Mouse (Mus musculus): Measurements from ENCODE around the gene Ryr3.

The Ryr3 gene

DNA sequence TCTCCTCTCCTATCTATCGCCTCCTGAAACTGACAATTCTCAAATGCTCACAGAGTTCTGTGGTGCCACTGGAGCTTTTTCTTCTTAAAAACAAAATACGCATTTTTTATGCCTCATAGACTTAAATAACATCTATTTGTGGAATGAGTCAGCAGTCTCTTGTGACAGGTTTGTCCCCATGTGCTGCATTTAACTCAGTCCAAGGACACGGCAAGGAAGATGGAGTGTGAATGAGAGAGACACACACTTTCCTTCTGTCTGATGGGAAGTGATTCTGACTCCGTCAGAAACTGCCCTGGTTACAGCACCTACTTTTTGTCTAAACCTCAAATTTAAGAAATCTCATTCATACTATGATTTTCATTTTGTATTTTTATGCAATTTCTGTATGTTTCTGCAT, 306.3 kb downstream of the Ryr3 start:
- no peak for DNase-seq (ENCODE audit: low read depth)

DNA sequence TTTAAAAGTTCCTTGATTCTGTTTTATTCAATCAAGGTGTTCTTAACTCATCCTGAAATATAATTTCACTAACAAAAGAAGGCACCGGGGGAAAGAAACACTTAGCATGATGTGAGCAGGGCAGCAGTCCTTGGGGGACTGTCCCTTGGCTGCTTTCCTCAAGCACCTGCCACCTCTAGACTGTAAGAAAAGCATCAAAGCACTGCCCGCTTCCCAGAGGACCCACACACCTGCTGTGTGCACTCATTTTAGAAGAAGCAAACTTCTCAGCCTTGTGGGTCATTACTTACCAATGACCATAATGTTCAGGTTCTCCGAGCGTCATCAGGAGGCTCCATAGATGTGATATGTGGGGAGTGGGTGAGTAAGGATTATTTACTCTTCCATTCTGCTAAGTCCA, 307.8 kb downstream of the Ryr3 start:
- DNase-seq (ENCODE audit: low read depth), result no peak

DNA sequence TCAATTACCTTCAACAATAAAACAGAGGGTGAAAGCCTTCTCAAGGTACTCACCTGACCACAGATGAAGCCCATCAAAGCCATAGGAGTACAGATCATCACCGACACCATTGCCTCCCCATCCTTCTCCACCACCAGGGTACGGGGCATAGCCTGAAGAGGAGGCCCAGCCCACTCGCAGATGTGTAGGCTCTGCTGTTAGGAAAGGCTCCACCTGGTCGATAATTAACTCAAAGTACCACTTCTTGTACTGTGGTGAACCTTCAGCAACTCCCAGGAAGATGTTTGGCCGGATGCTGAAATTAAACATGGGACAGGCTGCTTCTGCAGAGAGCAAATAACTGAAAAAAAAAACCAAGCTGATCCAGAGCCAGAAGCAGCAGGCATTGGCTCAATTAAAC, 316.1 kb downstream of the Ryr3 start:
- no peak for DNase-seq (ENCODE audit: low read depth)

GRCm38 (mm10) chr2:112884456-112885114, 332.3 kb downstream of the Ryr3 start:
- no peak for DNase-seq (ENCODE audit: low read depth)

GRCm38 (mm10) chr2:112881805-112882204, 335.1 kb downstream of the Ryr3 start:
- DNase-seq (ENCODE audit: low read depth), result no peak

DNA sequence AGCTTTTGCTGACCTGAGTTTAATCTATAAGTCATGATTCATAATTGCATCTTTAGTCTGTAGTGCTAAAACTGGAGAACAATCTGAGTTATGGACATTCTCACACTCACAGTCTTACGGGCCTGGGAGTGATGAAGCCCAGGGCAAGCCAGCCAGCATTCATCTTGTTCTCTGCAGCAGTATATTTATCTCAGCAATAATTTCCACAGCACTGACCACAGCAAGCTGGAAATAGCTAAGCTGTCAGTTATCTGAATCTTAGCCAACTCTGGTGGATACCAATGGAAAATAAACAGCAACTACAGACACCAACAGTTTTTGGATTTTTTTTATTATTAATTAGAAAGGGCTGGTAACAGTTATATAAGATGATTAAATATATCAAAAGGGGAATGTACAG, 335.5 kb downstream of the Ryr3 start:
- no peak for DNase-seq (ENCODE audit: low read depth)

- no peak for DNase-seq (ENCODE audit: low read depth)
These were observed 339.5 kb downstream of the Ryr3 start for GRCm38 (mm10) chr2:112877404-112877803.

DNA sequence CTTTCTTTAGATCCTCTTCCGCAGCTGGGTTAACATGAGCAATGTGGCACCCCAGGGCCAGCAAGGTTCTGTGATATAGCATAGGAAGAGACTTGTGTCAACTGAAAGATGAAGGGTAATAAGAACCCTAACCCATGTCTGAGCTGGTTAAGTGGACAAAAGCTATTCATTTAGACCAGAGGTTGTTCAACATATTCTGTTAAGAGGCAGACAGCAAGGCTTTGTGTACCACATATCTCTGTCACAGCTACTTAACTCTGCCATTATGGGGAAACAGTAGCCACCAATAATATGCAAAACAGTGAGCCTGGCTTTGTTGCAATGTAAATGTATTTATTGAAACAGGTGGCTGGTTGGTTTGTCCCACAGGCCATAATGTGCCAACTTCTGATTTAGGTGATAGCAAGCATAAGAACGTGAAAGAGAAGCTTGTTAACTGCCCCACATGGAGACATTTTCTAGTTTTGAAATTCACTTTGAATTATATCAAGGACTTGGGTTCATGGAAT, 350.8 kb downstream of the Ryr3 start:
- no peak for DNase-seq (ENCODE audit: low read depth)

DNA sequence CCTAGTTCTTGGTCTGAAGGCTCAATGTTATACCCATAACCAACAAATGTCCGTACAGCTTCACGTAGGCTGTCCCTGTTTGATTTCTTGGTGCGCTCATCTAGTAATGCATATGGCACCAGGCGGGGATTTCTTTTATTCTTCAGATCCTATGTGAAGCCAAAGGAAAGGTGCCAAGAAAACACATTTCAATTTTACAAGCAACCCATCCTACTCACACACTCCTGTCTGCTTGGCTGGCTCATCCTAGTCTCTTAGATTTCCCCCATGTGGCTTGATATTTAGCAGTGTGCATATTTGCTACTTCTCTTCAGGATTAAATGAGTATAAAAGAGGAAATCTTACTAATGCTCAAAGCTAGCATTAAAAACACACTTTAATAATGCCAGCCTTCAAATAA, 355.1 kb downstream of the Ryr3 start:
- no peak for DNase-seq (ENCODE audit: low read depth)

GRCm38 (mm10) chr2:112845583-112846512, 371.0 kb downstream of the Ryr3 start:
- DNase-seq (ENCODE audit: low read depth), result no peak

- no peak for DNase-seq (ENCODE audit: low read depth)
These were observed 374.0 kb downstream of the Ryr3 start for GRCm38 (mm10) chr2:112842877-112843276.

- DNase-seq (ENCODE audit: low read depth), result no peak
These were observed 385.2 kb downstream of the Ryr3 start for GRCm38 (mm10) chr2:112831423-112832305.

GRCm38 (mm10) chr2:112826571-112826970, 390.3 kb downstream of the Ryr3 start:
- no peak for DNase-seq (ENCODE audit: low read depth)

GRCm38 (mm10) chr2:112822721-112823120, 394.2 kb downstream of the Ryr3 start:
- no peak for DNase-seq (ENCODE audit: low read depth)

DNA sequence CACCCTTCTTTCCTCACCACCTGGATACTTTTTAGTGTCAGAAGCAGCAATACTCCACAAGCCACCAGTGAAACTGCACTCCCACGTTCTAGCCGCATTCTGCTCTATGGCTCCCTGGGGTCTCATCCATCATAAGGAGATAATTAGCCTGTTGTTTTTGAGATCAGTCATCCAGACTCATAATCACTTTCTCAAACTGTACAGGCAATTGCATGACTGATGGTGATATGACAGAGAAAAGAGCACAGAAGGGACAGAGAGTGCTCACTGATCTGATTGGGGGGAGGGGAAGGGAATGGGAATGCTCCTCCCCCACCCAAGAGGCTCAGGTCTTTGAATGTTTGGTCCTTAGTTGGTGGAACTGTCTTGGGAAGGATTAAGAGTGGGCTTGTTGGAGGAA, 397.8 kb downstream of the Ryr3 start:
- DNase-seq (ENCODE audit: low read depth), result no peak

DNA sequence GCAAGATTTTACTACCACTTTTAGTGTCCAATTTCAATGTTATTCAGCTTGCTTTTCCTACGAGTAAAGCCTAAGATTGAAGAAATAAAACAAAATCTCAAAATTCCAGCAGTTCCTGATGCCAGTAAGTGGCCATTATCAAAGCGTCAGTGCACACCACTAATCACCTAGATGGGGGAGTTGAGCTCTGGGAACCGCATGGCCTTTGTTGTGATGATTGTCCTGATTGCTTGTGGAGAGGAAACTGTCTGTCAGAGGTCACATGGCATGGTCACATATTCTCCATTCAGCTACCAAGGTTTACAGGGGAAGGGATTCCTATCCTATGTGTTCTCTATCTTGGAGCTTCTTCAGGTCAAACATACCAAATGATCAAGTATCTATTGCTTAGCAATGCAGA, 399.9 kb downstream of the Ryr3 start:
- DNase-seq (ENCODE audit: low read depth), result no peak

- no peak for DNase-seq (ENCODE audit: low read depth)
These were observed 400.9 kb downstream of the Ryr3 start for GRCm38 (mm10) chr2:112815960-112816359.

- no peak for DNase-seq (ENCODE audit: low read depth)
These were observed 404.1 kb downstream of the Ryr3 start for GRCm38 (mm10) chr2:112812637-112813402.

- no peak for DNase-seq (ENCODE audit: low read depth)
These were observed 410.9 kb downstream of the Ryr3 start for GRCm38 (mm10) chr2:112806015-112806414.

GRCm38 (mm10) chr2:112799995-112800353, 416.9 kb downstream of the Ryr3 start:
- peak; percentile 57 for DNase-seq (ENCODE audit: low read depth)

DNA sequence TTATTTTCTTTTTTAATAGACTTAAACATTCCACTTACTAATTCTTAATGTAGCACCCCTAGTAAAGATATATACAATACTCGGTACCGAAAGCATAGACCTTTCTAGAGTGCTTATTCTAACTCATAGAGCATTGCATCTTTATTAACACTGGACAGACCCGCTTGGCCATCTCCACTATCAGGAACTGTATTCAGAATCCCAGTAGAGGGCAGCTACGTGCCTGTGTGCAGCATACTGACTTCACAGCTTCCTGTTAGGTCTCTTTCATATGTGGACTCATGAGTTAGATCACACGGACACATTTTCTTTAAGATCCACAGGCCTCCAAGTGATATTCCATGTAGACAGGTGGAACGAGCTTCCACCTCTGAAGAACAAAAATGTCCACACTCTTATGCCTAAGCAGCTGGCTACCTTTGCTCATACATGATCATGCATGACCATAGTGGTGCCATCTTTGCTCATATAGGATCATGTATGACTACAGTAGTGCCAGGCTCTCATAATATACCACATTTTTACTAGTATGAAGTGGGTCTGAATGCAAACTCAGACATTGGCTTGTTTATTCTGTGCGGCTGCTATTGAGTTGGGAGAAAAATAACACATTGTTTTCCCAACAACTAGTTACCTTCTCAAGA, 417.4 kb downstream of the Ryr3 start:
- DNase-seq (ENCODE audit: low read depth), result no peak
